Mouse (Mus musculus): ENCODE data around the gene Lypd4. TPM values are rescaled to one million over a fixed set of nuclear protein-coding genes. Genes with fewer than 3 reads are reported as not detected.

Lypd4 gene
- polyA plus RNA-seq, 1 experiment: not detected

DNA sequence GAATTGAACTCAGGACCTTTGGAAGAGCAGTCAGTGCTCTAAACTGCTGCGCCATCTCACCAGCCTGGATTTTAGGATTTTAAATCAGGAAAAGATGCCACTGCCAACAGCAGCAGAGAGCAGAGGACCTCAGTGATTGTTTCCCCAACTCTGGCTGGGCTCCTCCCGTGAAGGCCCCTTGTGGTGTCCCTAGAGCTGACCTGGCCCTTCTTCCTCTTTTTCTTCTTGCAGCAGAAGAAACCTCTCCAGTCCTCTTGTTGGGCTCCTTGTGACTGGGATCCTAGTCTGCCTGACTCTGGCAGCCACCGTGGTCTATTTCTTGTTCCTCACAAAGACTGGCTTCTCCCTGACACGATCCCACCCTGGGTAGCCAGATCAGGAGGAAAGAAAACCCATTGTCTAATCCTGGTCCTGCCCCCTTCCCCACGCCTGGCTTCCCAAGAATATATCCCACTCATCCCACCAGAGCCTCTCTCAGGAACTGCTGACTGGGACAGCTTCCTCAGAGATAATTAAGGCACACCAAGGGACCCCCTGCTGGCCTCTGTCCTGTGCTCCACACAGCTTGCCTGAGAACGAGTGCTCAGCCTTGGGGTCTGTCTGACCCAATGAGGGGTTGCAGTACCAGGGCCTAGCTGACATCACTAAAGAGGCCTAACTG lies 13.2 kb downstream of the Lypd4 start:
- Histone ChIP-seq H3ac (ENCODE audit: control insufficient read depth, insufficient read length) (no peak overlapping the region), H3K4me2 (ENCODE audit: low read depth) (no peak overlapping the region), H3K79me2 (ENCODE audit: control insufficient read depth, insufficient read depth) (no peaks in the 10 kb centered on the region), H3K27me3 (ENCODE audit: control insufficient read depth, insufficient read depth, insufficient read length) (no peaks in the 10 kb centered on the region), H3K4me3 (no peak overlapping the region), H3K36me3 (ENCODE audit: control insufficient read depth, insufficient read depth) (no peaks in the 10 kb centered on the region)
- TF ChIP-seq E2F4 (IDR thresholded peaks at IDR 0.05; ENCODE audit: insufficient read depth) (no peak), POLR2AphosphoS2 (IDR thresholded peaks at IDR 0.05; ENCODE audit: insufficient read length, low read depth) (no peak), TCF12 (IDR thresholded peaks at IDR 0.05; ENCODE audit: insufficient read depth, poor library complexity, severe bottlenecking) (no peak), SRF (IDR thresholded peaks at IDR 0.05; ENCODE audit: control insufficient read depth, insufficient read length, low read depth) (no peak), MYOG (IDR thresholded peaks at IDR 0.05; ENCODE audit: control insufficient read depth in 1 of 3, insufficient read depth in 1 of 3, insufficient read length in 2 of 3, low read depth in 2 of 3) (no peak), POLR2A (IDR thresholded peaks at IDR 0.05; ENCODE audit: insufficient read length, low read depth) (no peak), USF1 (IDR thresholded peaks at IDR 0.05; ENCODE audit: low read depth) (no peak), MAX (IDR thresholded peaks at IDR 0.05; ENCODE audit: low read depth) (no peak), TCF3 (IDR thresholded peaks at IDR 0.05; ENCODE audit: insufficient read length, low read depth) (no peak), MYOD1 (IDR thresholded peaks at IDR 0.05; ENCODE audit: control insufficient read depth in 1 of 3, insufficient read length in 2 of 3, low read depth in 2 of 3) (no peak), CEBPB (IDR thresholded peaks at IDR 0.05; ENCODE audit: insufficient read depth, poor library complexity, severe bottlenecking) (no peak), REST (IDR thresholded peaks at IDR 0.05; ENCODE audit: insufficient read depth, insufficient read length) (no peak)

DNA sequence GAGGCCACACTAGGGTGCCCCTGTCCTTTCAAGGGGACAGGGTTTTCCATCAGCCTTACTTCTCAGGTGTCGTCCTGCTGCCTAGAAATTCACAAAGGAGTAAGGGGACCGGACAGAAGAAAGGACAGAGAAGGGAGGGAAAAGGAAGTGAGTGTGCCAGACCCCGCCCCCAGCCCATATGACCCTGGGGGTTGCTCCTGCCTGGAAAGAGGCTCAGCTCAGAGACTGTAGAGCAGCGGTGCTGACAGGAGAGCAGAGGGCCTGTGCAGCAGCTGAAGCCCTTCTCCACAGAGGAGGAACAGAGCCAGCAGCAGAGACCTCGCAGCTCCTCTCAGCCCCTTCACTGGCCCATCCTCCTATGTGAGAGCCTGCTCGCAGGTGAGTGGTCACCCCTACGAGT lies 16.0 kb downstream of the Lypd4 start:
- no peak overlapping the region for H3K4me2 ChIP-seq (ENCODE audit: low read depth)
- no peak for TF ChIP-seq REST (IDR thresholded peaks at IDR 0.05; ENCODE audit: insufficient read depth, insufficient read length)
- no peak for TF ChIP-seq CEBPB (IDR thresholded peaks at IDR 0.05; ENCODE audit: insufficient read depth, poor library complexity, severe bottlenecking)
- TF ChIP-seq POLR2A (IDR thresholded peaks at IDR 0.05; ENCODE audit: insufficient read length, low read depth): no peak
- TF ChIP-seq MYOG (IDR thresholded peaks at IDR 0.05; ENCODE audit: control insufficient read depth in 1 of 3, insufficient read depth in 1 of 3, insufficient read length in 2 of 3, low read depth in 2 of 3): no peak
- no peak for TF ChIP-seq POLR2AphosphoS2 (IDR thresholded peaks at IDR 0.05; ENCODE audit: insufficient read length, low read depth)

DNA sequence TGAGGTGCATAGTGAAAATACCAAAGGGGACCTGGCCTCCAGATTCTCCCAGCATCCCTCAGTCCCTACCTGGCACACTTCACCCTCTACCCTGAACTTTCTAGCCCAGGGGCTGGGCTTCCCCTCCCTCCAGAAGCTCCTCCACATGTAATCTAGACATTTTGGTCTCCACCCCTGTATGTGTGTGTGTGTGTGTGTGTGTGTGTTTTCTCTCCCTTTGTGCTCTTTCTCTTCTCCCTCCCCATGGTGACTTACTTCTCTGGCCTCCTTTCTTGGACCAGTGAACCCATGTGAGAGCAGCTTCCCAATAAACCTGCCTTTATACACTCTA lies 16.5 kb downstream of the Lypd4 start:
- Histone ChIP-seq H3K4me2 (ENCODE audit: low read depth) (no peak overlapping the region), H3ac (ENCODE audit: control insufficient read depth, insufficient read length) (no peak overlapping the region), H3K36me3 (ENCODE audit: control insufficient read depth, insufficient read depth) (no peaks in the 10 kb centered on the region), H3K79me2 (ENCODE audit: control insufficient read depth, insufficient read depth) (no peaks in the 10 kb centered on the region), H3K27me3 (ENCODE audit: control insufficient read depth, insufficient read depth, insufficient read length) (no peaks in the 10 kb centered on the region), H3K4me3 (no peak overlapping the region)
- TF ChIP-seq MAX (IDR thresholded peaks at IDR 0.05; ENCODE audit: low read depth) (no peak), POLR2AphosphoS2 (IDR thresholded peaks at IDR 0.05; ENCODE audit: insufficient read length, low read depth) (no peak), CEBPB (IDR thresholded peaks at IDR 0.05; ENCODE audit: insufficient read depth, poor library complexity, severe bottlenecking) (no peak), SRF (IDR thresholded peaks at IDR 0.05; ENCODE audit: control insufficient read depth, insufficient read length, low read depth) (no peak)

More for the DNA sequence above, 16.0 kb downstream of the Lypd4 start:
- Histone ChIP-seq H3K36me3 (ENCODE audit: control insufficient read depth, insufficient read depth) (no peaks in the 10 kb centered on the region), H3K27me3 (ENCODE audit: control insufficient read depth, insufficient read depth, insufficient read length) (no peaks in the 10 kb centered on the region), H3K4me3 (no peak overlapping the region), H3ac (ENCODE audit: control insufficient read depth, insufficient read length) (no peak overlapping the region), H3K79me2 (ENCODE audit: control insufficient read depth, insufficient read depth) (no peaks in the 10 kb centered on the region)

DNA sequence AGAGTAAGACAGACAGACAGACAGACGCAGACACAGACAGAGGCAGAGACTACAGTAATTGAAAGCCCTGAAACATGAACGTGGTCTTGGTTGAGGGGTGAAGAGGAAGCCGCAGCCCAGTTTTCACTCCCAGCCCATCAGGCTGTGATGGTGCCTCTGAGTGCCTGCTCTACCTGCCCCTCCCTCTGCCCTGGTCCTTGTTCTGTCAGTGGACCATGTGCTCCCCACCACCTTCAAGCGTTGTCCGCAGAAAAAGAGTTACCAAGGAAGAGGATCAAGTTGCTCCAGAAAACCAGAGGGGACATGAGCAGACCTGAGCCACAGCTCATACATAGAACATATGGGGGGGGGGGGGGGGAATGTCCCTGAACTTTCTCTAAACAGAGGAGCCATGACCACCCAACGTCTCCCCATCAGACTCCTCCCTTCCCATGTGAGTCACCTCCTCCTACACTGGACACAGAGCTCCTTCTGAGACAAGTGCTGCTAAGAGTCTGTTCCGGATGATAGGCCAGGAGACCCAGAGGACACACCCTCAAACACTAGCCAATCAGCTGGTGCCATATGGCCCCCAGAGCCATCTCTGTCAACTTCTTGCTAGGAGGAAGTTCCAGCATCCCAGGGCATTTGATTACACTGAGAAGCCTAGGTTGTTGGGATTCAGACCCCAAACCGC lies 17.0 kb downstream of the Lypd4 start:
- no peak overlapping the region for H3K4me3 ChIP-seq
- H3K4me2 ChIP-seq (ENCODE audit: low read depth): no peak overlapping the region
- no peak for TF ChIP-seq MYOD1 (IDR thresholded peaks at IDR 0.05; ENCODE audit: control insufficient read depth in 1 of 3, insufficient read length in 2 of 3, low read depth in 2 of 3)
- TF ChIP-seq TCF3 (IDR thresholded peaks at IDR 0.05; ENCODE audit: insufficient read length, low read depth): no peak
- no peak for TF ChIP-seq E2F4 (IDR thresholded peaks at IDR 0.05; ENCODE audit: insufficient read depth)
- TF ChIP-seq MAX (IDR thresholded peaks at IDR 0.05; ENCODE audit: low read depth): no peak
- no peak for TF ChIP-seq CEBPB (IDR thresholded peaks at IDR 0.05; ENCODE audit: insufficient read depth, poor library complexity, severe bottlenecking)
- no peak for TF ChIP-seq POLR2A (IDR thresholded peaks at IDR 0.05; ENCODE audit: insufficient read length, low read depth)
- TF ChIP-seq MYOG (IDR thresholded peaks at IDR 0.05; ENCODE audit: control insufficient read depth in 1 of 3, insufficient read depth in 1 of 3, insufficient read length in 2 of 3, low read depth in 2 of 3): no peak
- no peak for TF ChIP-seq SRF (IDR thresholded peaks at IDR 0.05; ENCODE audit: control insufficient read depth, insufficient read length, low read depth)
- TF ChIP-seq POLR2AphosphoS2 (IDR thresholded peaks at IDR 0.05; ENCODE audit: insufficient read length, low read depth): no peak
- TF ChIP-seq USF1 (IDR thresholded peaks at IDR 0.05; ENCODE audit: low read depth): no peak
- no peak for TF ChIP-seq TCF12 (IDR thresholded peaks at IDR 0.05; ENCODE audit: insufficient read depth, poor library complexity, severe bottlenecking)
- no peak for TF ChIP-seq REST (IDR thresholded peaks at IDR 0.05; ENCODE audit: insufficient read depth, insufficient read length)
- no peaks in the 10 kb centered on the region for H3K27me3 ChIP-seq (ENCODE audit: control insufficient read depth, insufficient read depth, insufficient read length)
- H3K79me2 ChIP-seq (ENCODE audit: control insufficient read depth, insufficient read depth): no peaks in the 10 kb centered on the region
- H3K36me3 ChIP-seq (ENCODE audit: control insufficient read depth, insufficient read depth): no peaks in the 10 kb centered on the region
- H3ac ChIP-seq (ENCODE audit: control insufficient read depth, insufficient read length): no peak overlapping the region

Measured in myocyte (in vitro differentiated cells).